11 mouse cellular contexts compared by ENCODE assay signal in the genomic region with DNA sequence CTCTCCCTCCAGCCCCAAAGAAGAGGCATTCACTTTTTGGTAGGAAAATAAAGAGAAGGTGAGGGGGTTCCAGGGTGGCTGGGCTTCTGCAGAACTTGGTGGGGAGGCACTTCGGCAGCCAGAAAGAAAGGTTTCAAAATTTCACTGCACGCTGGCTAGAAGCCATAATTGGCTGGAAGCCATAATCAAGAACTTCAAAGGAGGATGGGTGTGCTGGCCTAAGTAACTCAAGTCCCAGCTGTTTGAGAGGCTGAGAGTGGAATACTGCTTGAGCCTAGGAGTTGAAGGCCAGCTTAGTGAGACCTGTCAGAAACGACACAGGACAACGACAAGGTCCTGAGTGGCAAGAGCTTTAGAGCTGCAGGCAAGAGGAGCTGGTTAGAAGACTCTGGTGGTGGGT.
A peak's percentile ranks its signal among the peaks of the same experiment; 100 is the strongest.
DNase-seq lines count a peak whose midpoint lies in the region; ATAC-seq and TF ChIP-seq lines count a peak whose summit lies in the region.
"Had no signal": no experiment of that assay in that cellular context is flagged by ENCODE, and none has a peak within 500 bp of the region (broad histone marks: within the 10 kb centered on the region; RNA-seq: fewer than 3 reads in every experiment).

No protein-coding gene starts in this region.

- ATAC-seq in hindbrain, embryonic 12.5 days (ENCODE audit: low FRiP score): no peak
- no peak for ATAC-seq in hindbrain, embryonic 11.5 days (ENCODE audit: low FRiP score)
- ATAC-seq in Patski: peak; percentile 39
- ATAC-seq in embryonic facial prominence, embryonic 14.5 days (ENCODE audit: low read depth): no peak; the same call in 1 of the 2 replicates
- no peak for ATAC-seq in limb, embryonic 15.5 days (ENCODE audit: insufficient number of reproducible peaks, low FRiP score, low TSS enrichment, low read depth)
- ATAC-seq in megakaryocyte, adult 5-6 weeks (ENCODE audit: poor library complexity, severe bottlenecking): no peak

- H3K4me2 ChIP-seq in hindbrain, embryonic 12.5 days (replicated peaks): no peak overlapping the region
- no peak overlapping the region for H3K4me2 ChIP-seq in hindbrain, embryonic 11.5 days (replicated peaks; ENCODE audit: low read depth, low read length)
- no peak overlapping the region for H3K4me2 ChIP-seq in embryonic facial prominence, embryonic 14.5 days (ENCODE audit: low read depth, low read length)
- no peak overlapping the region for H3K4me2 ChIP-seq in limb, embryonic 15.5 days

- H3K9ac ChIP-seq in hindbrain, embryonic 12.5 days: no peak overlapping the region
- no peak overlapping the region for H3K9ac ChIP-seq in hindbrain, embryonic 11.5 days (ENCODE audit: low read depth, low read length)
- H3K9ac ChIP-seq in embryonic facial prominence, embryonic 14.5 days (ENCODE audit: low read depth, low read length): no peak overlapping the region
- no peak overlapping the region for H3K9ac ChIP-seq in limb, embryonic 15.5 days

- POLR2A ChIA-PET in Patski (lab: Charles Lee): no interaction called here

- 0 out of 2 replicates have a peak overlapping the region, but pooled peaks have one; percentile 31 for H3K27ac ChIP-seq in hindbrain, embryonic 12.5 days
- no peak overlapping the region for H3K27ac ChIP-seq in hindbrain, embryonic 11.5 days (ENCODE audit: low read depth, low read length)
- H3K27ac ChIP-seq in embryonic facial prominence, embryonic 14.5 days (replicated peaks; ENCODE audit: low read depth, low read length): no peak overlapping the region
- peak overlapping the region; percentile 39; the same call in 1 of the 2 replicates for H3K27ac ChIP-seq in limb, embryonic 15.5 days
- H3K27ac ChIP-seq: macrophage had no signal

- no peak for TF ChIP-seq CTCF in Patski (IDR thresholded peaks at IDR 0.05)

- in situ Hi-C loops in Patski (cut with MboI; ENCODE audit: low pct_unique_long_range_greater_than_20kb): no loop called here

- no peaks in the 10 kb centered on the region for H3K9me3 ChIP-seq in hindbrain, embryonic 12.5 days (replicated peaks)
- H3K9me3 ChIP-seq in hindbrain, embryonic 11.5 days (ENCODE audit: control insufficient read depth, low read length): no peaks in the 10 kb centered on the region
- H3K9me3 ChIP-seq in embryonic facial prominence, embryonic 14.5 days (ENCODE audit: control insufficient read depth, low read length): no peaks in the 10 kb centered on the region
- no peaks in the 10 kb centered on the region for H3K9me3 ChIP-seq in limb, embryonic 15.5 days

- H3K27me3 ChIP-seq in hindbrain, embryonic 12.5 days: peaks cover 12% of the 10 kb centered on the region; the same call in 1 of the 2 replicates
- 0 out of 2 replicates have a peak, but pooled peaks cover 2% of the 10 kb centered on the region for H3K27me3 ChIP-seq in hindbrain, embryonic 11.5 days (ENCODE audit: control insufficient read depth, insufficient read depth, low read length)
- peaks cover 16% of the 10 kb centered on the region for H3K27me3 ChIP-seq in Patski
- no peaks in the 10 kb centered on the region for H3K27me3 ChIP-seq in embryonic facial prominence, embryonic 14.5 days (replicated peaks; ENCODE audit: control insufficient read depth, insufficient read depth, low read length)
- H3K27me3 ChIP-seq in limb, embryonic 15.5 days: no peaks in the 10 kb centered on the region

- no peak for DNase-seq in hindbrain, embryonic 11.5 days (ENCODE audit: low spot score)
- no peak for DNase-seq in Patski (ENCODE audit: low read depth, low spot score)
- peak; percentile 65 for DNase-seq in embryonic facial prominence, embryonic 14.5 days (ENCODE audit: low spot score)
- no peak for DNase-seq in urinary bladder, adult 2 months (ENCODE audit: low spot score)
- no peak for DNase-seq in gastrocnemius, postnatal 10 days
- DNase-seq: gastrocnemius, postnatal 14 days; thymus, postnatal 36 days had no signal

- H3K4me3 ChIP-seq in hindbrain, embryonic 12.5 days: no peak overlapping the region
- H3K4me3 ChIP-seq in hindbrain, embryonic 11.5 days (ENCODE audit: low read depth, low read length): no peak overlapping the region
- no peak overlapping the region for H3K4me3 ChIP-seq in embryonic facial prominence, embryonic 14.5 days (ENCODE audit: low read depth, low read length)
- H3K4me3 ChIP-seq in limb, embryonic 15.5 days: no peak overlapping the region

- H3K4me1 ChIP-seq in hindbrain, embryonic 12.5 days: peaks cover 20% of the 10 kb centered on the region
- H3K4me1 ChIP-seq in hindbrain, embryonic 11.5 days (replicated peaks; ENCODE audit: control insufficient read depth, insufficient read depth, low read length): no peaks in the 10 kb centered on the region
- H3K4me1 ChIP-seq in embryonic facial prominence, embryonic 14.5 days (ENCODE audit: control insufficient read depth, insufficient read depth, low read length): peaks cover 28% of the 10 kb centered on the region
- H3K4me1 ChIP-seq in limb, embryonic 15.5 days: peaks cover 33% of the 10 kb centered on the region

- CTCF ChIA-PET in Patski (lab: Charles Lee): interaction anchor here (0.7 to 1.1 kb wide), 3 partner anchors 9 to 150 kb away, joined by 3 to 4 read pairs (median 3); no protein-coding TSS in a partner anchor

- 70% methylated on average over 4 of the region's 4 CpGs for WGBS in hindbrain, embryonic 12.5 days
- WGBS in hindbrain, embryonic 11.5 days: 68% methylated on average over 4 of the region's 4 CpGs
- WGBS in embryonic facial prominence, embryonic 14.5 days: 23% methylated on average over 4 of the region's 4 CpGs
- 12% methylated on average over 4 of the region's 4 CpGs for WGBS in limb, embryonic 15.5 days

- no peaks in the 10 kb centered on the region for H3K36me3 ChIP-seq in hindbrain, embryonic 12.5 days
- H3K36me3 ChIP-seq in hindbrain, embryonic 11.5 days (ENCODE audit: control insufficient read depth, insufficient read depth, low read length): no peaks in the 10 kb centered on the region
- no peaks in the 10 kb centered on the region for H3K36me3 ChIP-seq in embryonic facial prominence, embryonic 14.5 days (ENCODE audit: control insufficient read depth, insufficient read depth, low read length)
- no peaks in the 10 kb centered on the region for H3K36me3 ChIP-seq in limb, embryonic 15.5 days

Comparison
In these comparisons a context has a peak if more than half of its experiments do, and no peak if none do; other contexts are left out.
1. H3K27ac ChIP-seq: peak in hindbrain, embryonic 12.5 days (single experiment) and limb, embryonic 15.5 days (single experiment); none in hindbrain, embryonic 11.5 days (single experiment) and embryonic facial prominence, embryonic 14.5 days (single experiment).